Mouse (Mus musculus): ENCODE data around the gene Ces2h. TPM values are rescaled to one million over a fixed set of nuclear protein-coding genes. Genes with fewer than 3 reads are reported as not detected.

The Ces2h gene
- polyA plus RNA-seq, 1 experiment from 2014 or later, result not detected

Other genes starting within 250 kb of the Ces2h start
- gene Ces2b, start 169.3 kb upstream of the Ces2h start, polyA plus RNA-seq (2015; fragmentation: Nextera tagmentation; extraction: Ambion mirVana), result 0.05 and 0.10 TPM in 2 replicates
- not detected in 2 replicates for gene Ces2c, start 153.8 kb upstream of the Ces2h start, polyA plus RNA-seq (2015; fragmentation: Nextera tagmentation; extraction: Ambion mirVana)
- not detected in 2 replicates for gene Ces2e, start 74.6 kb upstream of the Ces2h start, polyA plus RNA-seq (2015; fragmentation: Nextera tagmentation; extraction: Ambion mirVana)
- not detected in 2 replicates for gene Ces2f, start 53.5 kb upstream of the Ces2h start, polyA plus RNA-seq (2015; fragmentation: Nextera tagmentation; extraction: Ambion mirVana)
- 1.4 and 2.0 TPM in 2 replicates for gene Ces2g, start 39.1 kb upstream of the Ces2h start, polyA plus RNA-seq (2015; fragmentation: Nextera tagmentation; extraction: Ambion mirVana)
- not detected in 2 replicates for gene Ces3a, start 47.7 kb downstream of the Ces2h start, polyA plus RNA-seq (2015; fragmentation: Nextera tagmentation; extraction: Ambion mirVana)
- gene Ces3b, start 82.9 kb downstream of the Ces2h start, polyA plus RNA-seq (2015; fragmentation: Nextera tagmentation; extraction: Ambion mirVana), result not detected in 2 replicates
- not detected in 2 replicates for gene Ces4a, start 130.9 kb downstream of the Ces2h start, polyA plus RNA-seq (2015; fragmentation: Nextera tagmentation; extraction: Ambion mirVana)
- 39.4 and 43.0 TPM in 2 replicates for gene Cbfb, start 169.8 kb downstream of the Ces2h start, polyA plus RNA-seq (2015; fragmentation: Nextera tagmentation; extraction: Ambion mirVana)
- 17.3 and 18.2 TPM in 2 replicates for gene D230025D16Rik, start 224.3 kb downstream of the Ces2h start, polyA plus RNA-seq (2015; fragmentation: Nextera tagmentation; extraction: Ambion mirVana)